Mouse (Mus musculus): Measurements from ENCODE around the gene Cebpe.

The Cebpe gene

GRCm38 (mm10) chr14:54720654-54721350 lies 8.8 kb upstream of the Cebpe start:
- no peak for DNase-seq

DNA sequence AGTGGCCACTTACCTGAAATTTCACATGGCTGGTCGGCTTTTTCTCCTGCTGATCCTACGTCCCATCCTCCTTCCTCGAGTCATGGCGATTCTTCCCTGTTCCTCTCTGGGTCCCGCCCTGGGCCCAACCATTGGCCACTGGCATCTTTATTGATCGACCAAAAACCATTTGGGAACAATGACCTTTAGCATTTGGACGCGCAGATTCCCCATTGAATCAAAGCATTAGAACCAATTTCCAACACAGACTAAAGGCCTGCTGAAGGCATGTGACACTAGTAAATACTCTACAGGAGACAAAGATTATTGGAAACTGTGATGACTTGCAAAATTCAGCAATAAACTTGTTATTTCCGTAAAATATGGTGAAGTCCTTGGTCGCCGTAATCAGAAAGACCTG lies 8.1 kb upstream of the Cebpe start:
- DNase-seq, result no peak

DNA sequence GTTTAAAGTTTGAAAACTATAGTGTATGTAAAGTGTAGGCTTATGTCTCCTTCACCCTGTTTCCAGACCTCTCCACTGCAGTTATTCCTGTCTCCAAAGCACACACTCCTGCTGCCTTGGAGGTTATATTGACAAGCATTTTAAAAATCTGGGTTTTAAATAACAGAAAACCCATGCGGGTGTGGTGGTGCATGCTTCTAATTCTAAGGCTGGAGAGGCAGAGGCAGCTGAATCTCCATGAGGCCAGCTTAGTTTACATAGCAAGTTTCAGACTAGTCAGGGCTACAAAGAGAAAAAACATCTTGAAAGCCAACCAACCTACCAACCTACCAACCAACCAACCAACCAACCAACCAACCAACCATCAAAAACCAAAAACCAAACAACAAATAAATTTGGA lies 3.4 kb upstream of the Cebpe start:
- DNase-seq, result no peak

- DNase-seq, result peak; percentile 55
Observed at GRCm38 (mm10) chr14:54714617-54715081, 2.7 kb upstream of the Cebpe start.

GRCm38 (mm10) chr14:54714121-54714520 lies 2.1 kb upstream of the Cebpe start:
- DNase-seq, result peak; percentile 89

GRCm38 (mm10) chr14:54712861-54713260 lies 887 bp upstream of the Cebpe start:
- DNase-seq, result no peak

DNA sequence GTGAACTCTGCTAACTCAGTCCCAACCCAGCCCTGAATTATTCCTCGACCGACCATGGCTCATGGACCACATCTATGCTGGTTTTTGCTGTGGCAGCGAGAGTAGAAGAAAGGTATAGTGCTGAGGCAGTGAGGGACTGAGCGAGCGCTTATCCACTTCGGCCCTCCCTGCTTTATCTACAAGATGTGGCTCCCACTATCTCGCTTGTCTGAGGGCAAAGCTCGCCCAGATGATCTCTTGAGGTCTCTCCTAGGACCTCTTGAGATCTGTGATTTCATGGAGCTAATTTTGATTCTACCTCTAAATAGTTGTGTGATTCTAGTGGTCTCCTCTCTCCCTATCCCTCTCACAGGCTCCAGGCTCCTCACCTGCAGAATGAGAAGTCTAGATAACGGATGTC lies 2.9 kb downstream of the Cebpe start:
- no peak for DNase-seq

DNA sequence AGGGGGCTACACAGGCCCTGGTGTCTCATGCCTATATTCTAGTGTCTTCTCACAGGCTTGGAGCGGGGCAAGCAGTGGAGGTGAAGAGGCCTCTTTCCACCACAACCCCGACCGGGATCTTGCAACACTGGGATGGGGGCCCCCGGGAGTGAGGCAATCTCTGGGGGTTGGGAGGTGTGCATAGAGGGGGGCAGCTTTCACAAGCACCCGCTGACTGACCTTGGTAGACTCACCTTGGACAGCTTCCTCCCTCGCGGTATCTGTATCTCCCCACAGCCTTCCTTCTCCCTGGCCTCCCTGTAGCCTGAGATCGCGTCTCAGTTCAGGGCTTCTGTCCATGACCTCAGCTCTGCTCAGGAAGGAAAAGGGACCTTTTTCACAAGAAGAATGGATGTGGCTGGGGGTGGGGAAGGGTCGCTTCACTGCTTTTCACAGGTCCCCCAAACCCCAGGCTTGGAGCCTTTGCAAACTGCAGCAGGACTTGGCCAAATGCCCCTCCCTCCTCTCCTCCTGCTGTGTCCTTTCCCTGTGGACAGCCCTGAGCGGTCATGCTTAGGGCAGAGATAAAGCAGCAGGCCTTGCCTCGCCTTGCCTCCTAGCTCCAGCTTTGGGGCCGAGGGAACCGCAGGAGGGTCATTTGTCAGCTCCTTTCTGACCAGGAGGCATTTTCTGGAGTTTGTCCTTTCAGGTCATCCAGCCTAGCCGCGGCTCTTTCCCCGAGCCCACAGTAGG lies 5.2 kb downstream of the Cebpe start:
- DNase-seq, result no peak

DNA sequence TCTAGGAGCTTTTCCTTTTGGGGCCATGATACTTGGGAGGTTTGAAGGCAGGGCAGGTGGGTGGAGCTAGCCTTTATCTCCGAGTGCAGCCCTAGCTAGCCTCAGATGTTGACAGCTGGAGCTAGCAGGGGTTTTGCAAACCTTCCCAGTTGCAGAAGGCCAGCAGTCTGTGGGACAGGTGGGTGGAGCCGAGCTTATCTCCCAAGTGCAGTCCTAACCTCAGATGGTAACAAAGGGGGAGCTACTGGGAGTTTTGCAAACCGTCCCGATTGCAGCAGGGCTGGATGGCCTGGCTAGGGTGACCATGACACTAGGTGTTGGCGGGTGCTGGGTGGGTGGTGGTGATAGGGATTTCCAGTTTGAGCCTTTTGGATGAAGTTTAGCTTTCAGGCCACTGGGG lies 6.1 kb downstream of the Cebpe start:
- no peak for DNase-seq

DNA sequence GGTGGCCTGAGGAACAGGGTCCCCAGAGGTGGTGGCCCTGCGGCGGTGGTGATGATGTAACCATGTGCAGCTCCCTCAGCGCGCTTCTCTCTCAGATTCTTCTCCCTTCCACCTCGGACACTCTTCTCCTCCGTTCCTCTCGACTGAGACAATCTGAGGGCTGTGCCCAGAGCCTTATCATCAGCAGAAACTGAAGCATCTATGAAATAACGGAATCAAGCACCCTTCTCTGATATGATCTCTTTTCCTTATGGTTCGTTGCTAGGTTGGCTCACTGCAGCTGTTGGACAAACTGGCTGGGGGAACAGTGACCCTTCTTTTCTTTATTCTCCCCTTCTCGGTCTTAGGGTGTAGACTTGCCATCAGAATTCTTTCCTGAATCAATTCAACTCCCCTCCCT lies 8.8 kb downstream of the Cebpe start:
- no peak for DNase-seq

GRCm38 (mm10) chr14:54701298-54701697 lies 10.7 kb downstream of the Cebpe start:
- peak; percentile 85 for DNase-seq

GRCm38 (mm10) chr14:54699586-54699985 lies 12.4 kb downstream of the Cebpe start:
- no peak for DNase-seq

DNA sequence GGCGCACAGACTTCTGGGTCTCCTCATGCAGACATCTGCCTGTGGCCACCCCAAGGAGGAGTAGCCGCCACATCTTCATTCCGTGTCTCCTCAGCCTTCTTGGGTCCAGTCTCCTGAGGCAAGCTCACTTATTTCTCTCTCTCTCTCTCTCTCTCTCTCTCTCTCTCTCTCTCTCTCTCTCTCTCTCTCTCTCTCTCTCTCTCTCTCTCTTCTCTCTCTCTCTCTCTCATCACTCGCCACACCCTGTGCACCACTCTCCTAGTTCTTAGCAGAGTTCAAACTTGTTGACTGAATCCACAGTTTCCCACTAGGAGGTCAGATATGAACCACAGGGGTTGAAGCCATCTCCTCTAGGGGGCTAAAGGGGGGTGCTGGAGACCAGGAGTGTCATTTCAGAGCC lies 13.2 kb downstream of the Cebpe start, which contains the start of gene Gm29776:
Gm29776 (minus strand) TSS at position 101 of the 400 bp plus-strand sequence.
- DNase-seq, result no peak

GRCm38 (mm10) chr14:54696752-54697151 lies 15.2 kb downstream of the Cebpe start:
- DNase-seq, result no peak

GRCm38 (mm10) chr14:54695042-54695441 lies 16.9 kb downstream of the Cebpe start:
- no peak for DNase-seq

- DNase-seq, result no peak
Observed at GRCm38 (mm10) chr14:54687251-54687650, 24.7 kb downstream of the Cebpe start.

- peak; percentile 100 for DNase-seq
Observed at GRCm38 (mm10) chr14:54686522-54687143, 25.3 kb downstream of the Cebpe start, which contains the start of gene Acin1. Gene Acin1, minus strand, starts transcription at chr14:54686931.

DNA sequence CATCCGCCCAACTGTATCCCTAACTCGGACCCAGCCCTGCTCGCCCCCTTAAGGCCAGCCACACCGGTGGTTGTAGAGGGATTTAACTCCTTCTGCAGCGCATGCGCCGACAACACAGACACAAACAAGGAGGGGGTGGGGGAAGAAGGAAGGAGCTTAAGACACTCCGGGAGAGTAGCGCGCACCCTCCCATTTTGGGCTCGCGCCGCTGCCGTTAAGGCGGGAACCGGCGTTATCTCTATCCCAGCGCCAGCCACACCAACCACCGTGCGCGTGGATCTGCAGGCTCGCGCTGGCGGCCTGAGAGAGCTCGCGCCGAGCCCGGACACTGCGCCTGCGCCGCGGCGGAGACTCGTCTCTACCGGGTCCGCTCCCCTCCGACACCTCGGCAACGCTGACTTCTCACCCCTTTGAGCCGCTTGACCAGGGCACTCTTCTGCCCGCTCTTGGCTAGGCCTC lies 25.9 kb downstream of the Cebpe start, which contains the start of gene 1700123O20Rik:
1700123O20Rik (plus strand) TSS at position 154 of the 459 bp plus-strand sequence.
- peak; percentile 95 for DNase-seq

DNA sequence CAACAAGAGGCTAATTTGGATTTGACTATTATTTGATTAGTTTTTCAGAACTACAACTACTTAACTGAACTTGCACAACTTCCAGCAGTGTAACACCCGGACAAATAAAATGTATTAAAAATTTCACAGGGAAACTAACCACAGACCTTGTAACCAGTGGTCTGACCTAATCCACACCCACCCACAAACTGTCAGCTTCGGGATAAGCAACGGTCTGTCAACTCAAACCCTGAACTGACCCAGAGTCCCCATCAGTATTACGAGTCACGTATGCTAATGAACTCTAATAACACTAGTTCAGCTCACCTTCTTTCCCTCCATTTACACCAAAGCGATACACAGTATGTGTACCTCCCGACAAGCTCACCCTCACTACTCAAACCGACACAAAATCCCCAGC lies 26.5 kb downstream of the Cebpe start:
- DNase-seq, result no peak

- no peak for DNase-seq
Observed at GRCm38 (mm10) chr14:54682396-54682795, 29.6 kb downstream of the Cebpe start.

DNA sequence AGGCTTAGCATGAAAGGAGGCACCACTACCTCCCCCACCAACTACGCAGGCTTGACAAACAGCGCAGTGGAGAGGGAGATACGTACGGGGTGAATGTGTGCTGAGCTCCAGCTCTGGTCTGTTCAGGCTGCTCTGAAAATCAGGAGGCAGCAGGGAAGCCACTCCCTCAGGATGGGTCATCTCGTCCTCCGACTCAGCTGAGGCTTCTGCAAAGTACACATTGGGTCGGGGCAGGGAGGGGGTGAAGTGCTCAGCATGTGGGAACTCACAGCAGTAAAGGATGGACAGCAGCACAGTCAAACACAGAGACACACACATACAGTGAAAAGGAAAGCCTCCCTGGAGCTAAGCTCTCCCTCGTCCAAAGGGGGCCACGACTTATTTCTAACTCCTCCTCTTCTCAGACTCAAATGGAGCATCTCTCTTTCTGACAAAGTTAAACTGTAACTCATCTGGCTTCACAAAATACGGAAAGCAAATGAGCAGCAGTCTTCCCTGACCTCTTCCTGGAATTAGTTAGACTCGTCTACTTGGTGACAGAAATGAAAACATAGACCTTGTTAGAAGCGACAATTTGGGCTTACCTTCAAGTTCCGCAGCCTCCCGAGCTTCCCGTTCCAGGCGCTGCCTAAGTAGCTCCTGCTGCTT lies 33.2 kb downstream of the Cebpe start:
- no peak for DNase-seq

GRCm38 (mm10) chr14:54676290-54676689 lies 35.7 kb downstream of the Cebpe start:
- no peak for DNase-seq

- no peak for DNase-seq
Observed at GRCm38 (mm10) chr14:54674317-54674716, 37.7 kb downstream of the Cebpe start.
